Mouse (Mus musculus): Measurements from ENCODE around the gene Tbc1d1.
A peak's percentile ranks its signal among the peaks of the same experiment; 100 is the strongest.

Gene Tbc1d1

GRCm38 (mm10) chr5:64155861-64156550 is at the start of gene Tbc1d1:
Gene Tbc1d1, plus strand, starts transcription at chr5:64156305.
- DNase-seq (ENCODE audit: low read depth) = peak; percentile 66

- no peak for DNase-seq (ENCODE audit: low read depth)
Observed at GRCm38 (mm10) chr5:64107596-64108289, 48.4 kb upstream of the Tbc1d1 start.

GRCm38 (mm10) chr5:64109217-64109616 is 46.9 kb upstream of the Tbc1d1 start:
- peak; percentile 35 for DNase-seq (ENCODE audit: low read depth)

GRCm38 (mm10) chr5:64112360-64112759 is 43.7 kb upstream of the Tbc1d1 start:
- DNase-seq (ENCODE audit: low read depth) = no peak

- no peak for DNase-seq (ENCODE audit: low read depth)
Observed at GRCm38 (mm10) chr5:64114210-64114609, 41.9 kb upstream of the Tbc1d1 start.

- DNase-seq (ENCODE audit: low read depth) = no peak
Observed at GRCm38 (mm10) chr5:64117191-64117590, 38.9 kb upstream of the Tbc1d1 start.

GRCm38 (mm10) chr5:64125783-64126182 is 30.3 kb upstream of the Tbc1d1 start:
- no peak for DNase-seq (ENCODE audit: low read depth)

GRCm38 (mm10) chr5:64131550-64131949 is 24.6 kb upstream of the Tbc1d1 start:
- no peak for DNase-seq (ENCODE audit: low read depth)

- no peak for DNase-seq (ENCODE audit: low read depth)
Observed at GRCm38 (mm10) chr5:64133901-64134300, 22.2 kb upstream of the Tbc1d1 start.

GRCm38 (mm10) chr5:64136325-64136724 is 19.8 kb upstream of the Tbc1d1 start:
- DNase-seq (ENCODE audit: low read depth) = peak; percentile 70

GRCm38 (mm10) chr5:64140202-64140601 is 15.9 kb upstream of the Tbc1d1 start:
- no peak for DNase-seq (ENCODE audit: low read depth)

GRCm38 (mm10) chr5:64144315-64144714 is 11.8 kb upstream of the Tbc1d1 start:
- DNase-seq (ENCODE audit: low read depth) = no peak

GRCm38 (mm10) chr5:64146384-64147005 is 9.6 kb upstream of the Tbc1d1 start:
- DNase-seq (ENCODE audit: low read depth) = no peak

GRCm38 (mm10) chr5:64149184-64150127 is 6.6 kb upstream of the Tbc1d1 start:
- peak; percentile 80 for DNase-seq (ENCODE audit: low read depth)

GRCm38 (mm10) chr5:64153319-64153718 is 2.8 kb upstream of the Tbc1d1 start:
- no peak for DNase-seq (ENCODE audit: low read depth)

- DNase-seq (ENCODE audit: low read depth) = no peak
Observed at GRCm38 (mm10) chr5:64156579-64156978, 474 bp downstream of the Tbc1d1 start.

GRCm38 (mm10) chr5:64157926-64158325 is 1.8 kb downstream of the Tbc1d1 start:
- DNase-seq (ENCODE audit: low read depth) = peak; percentile 76

GRCm38 (mm10) chr5:64158501-64158900 is 2.4 kb downstream of the Tbc1d1 start:
- peak; percentile 28 for DNase-seq (ENCODE audit: low read depth)

- DNase-seq (ENCODE audit: low read depth) = peak; percentile 53
Observed at GRCm38 (mm10) chr5:64159065-64159780, 3.1 kb downstream of the Tbc1d1 start.

GRCm38 (mm10) chr5:64159781-64160704 is 3.9 kb downstream of the Tbc1d1 start:
- peak; percentile 78 for DNase-seq (ENCODE audit: low read depth)
